Mouse (Mus musculus) brain, embryonic 14.5 days (tissue): ENCODE measurements around the gene Pcca.

ENCODE experiments used
- CTCF ChIP-seq: fragments of 200-500 bp; IDR thresholded peaks from 2 replicates; pipeline ENCODE4 v1.5.1; 2012; ENCODE audit warnings: inconsistent platforms, mild to moderate bottlenecking, moderate library complexity, borderline replicate concordance; ENCODE audit not compliant: insufficient read depth, insufficient read length; ENCODE audit errors: extremely low read depth
- POLR2A ChIP-seq: fragments of 200-500 bp; IDR thresholded peaks from 2 replicates; pipeline ENCODE4 v1.6.1; 2012; ENCODE audit warnings: mild to moderate bottlenecking, inconsistent platforms, borderline replicate concordance; ENCODE audit not compliant: poor library complexity, insufficient read depth, insufficient read length, severe bottlenecking; ENCODE audit errors: extremely low read depth

DNA sequence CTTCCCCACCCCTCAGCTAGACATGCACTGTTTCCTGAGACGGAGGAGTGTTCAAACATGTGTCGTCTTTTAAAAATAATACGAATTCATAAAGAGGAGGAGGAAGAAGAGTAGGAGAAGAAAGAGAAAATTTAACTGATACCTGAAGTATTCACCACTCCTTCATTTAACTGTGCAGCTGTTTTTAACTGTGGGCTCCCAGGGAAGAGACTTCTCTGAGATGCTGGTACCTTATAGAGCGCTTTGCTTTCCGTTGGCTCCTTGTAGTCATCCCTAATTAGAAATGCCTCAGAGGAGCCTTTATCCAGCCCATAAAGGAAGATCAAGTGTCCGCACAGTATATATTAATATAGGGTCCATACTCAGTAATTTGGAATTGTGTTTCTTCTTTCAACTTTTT lies 42.6 kb upstream of the Pcca start:
- TF ChIP-seq CTCF (no peak), POLR2A (no peak)
